Mouse (Mus musculus) embryonic facial prominence, embryonic 11.5 days (tissue): ENCODE results near the gene Raver1. TPM values are rescaled to one million over a fixed set of nuclear protein-coding genes. Genes with fewer than 3 reads are reported as not detected.

Experiments used
- ATAC-seq: fragments of 200-750 bp; cut with Nextera tagmentation; replicated peaks from 2 replicates; pipeline ENCODE4 v1.8.0; 2017; ENCODE audit warnings: low read depth; ENCODE audit not compliant: insufficient number of reproducible peaks, low FRiP score, low TSS enrichment
- DNase-seq: peaks from one replicate; pipeline ENCODE4 v3.0.0-alpha.2; 2015; ENCODE audit warnings: low spot score
- H3K27ac ChIP-seq: fragments of 300-500 bp; sonication (generic); replicated peaks from 2 replicates; pipeline ENCODE4 v1.5.1; 2014; ENCODE audit warnings: mild to moderate bottlenecking, low read depth, low read length, control low read depth
- H3K27me3 ChIP-seq: fragments of 300-500 bp; sonication (generic); 2 replicates; pipeline ENCODE4 v1.6.1; 2014; ENCODE audit warnings: mild to moderate bottlenecking, low read length, moderate library complexity, mixed read lengths; ENCODE audit not compliant: control insufficient read depth, insufficient read depth
- H3K36me3 ChIP-seq: fragments of 300-500 bp; sonication (generic); replicated peaks from 2 replicates; pipeline ENCODE4 v1.6.1; 2014; ENCODE audit warnings: low read depth, mild to moderate bottlenecking, low read length, moderate library complexity, mixed read lengths; ENCODE audit not compliant: control insufficient read depth, insufficient read depth
- H3K4me1 ChIP-seq: fragments of 300-500 bp; sonication (generic); 2 replicates; pipeline ENCODE4 v1.6.1; 2014; ENCODE audit warnings: low read length, mixed read lengths; ENCODE audit not compliant: control insufficient read depth, insufficient read depth
- H3K4me2 ChIP-seq: fragments of 300-500 bp; sonication (generic); 2 replicates; pipeline ENCODE4 v1.6.1; 2014; ENCODE audit warnings: low read depth, mild to moderate bottlenecking, control low read depth, low read length, moderate library complexity
- H3K4me3 ChIP-seq: fragments of 300-500 bp; sonication (generic); 2 replicates; pipeline ENCODE4 v1.5.1; 2014; ENCODE audit warnings: low read depth, low read length, control low read depth
- H3K9ac ChIP-seq: fragments of 300-500 bp; sonication (generic); replicated peaks from 2 replicates; pipeline ENCODE4 v1.6.1; 2014; ENCODE audit warnings: mild to moderate bottlenecking, control low read depth, low read length
- H3K9me3 ChIP-seq: fragments of 300-500 bp; sonication (generic); replicated peaks from 2 replicates; pipeline ENCODE4 v1.6.1; 2016; ENCODE audit warnings: mild to moderate bottlenecking, low read length, inconsistent platforms, mixed read lengths; ENCODE audit not compliant: control insufficient read depth
- WGBS: fragments of 180-500 bp; shearing (Covaris S2); extraction: QIAGEN DNeasy Blood & Tissue Kit; methylation state at CpG from one replicate; pipeline ENCODE4 v1.1.7; 2014; 5-methylcytosine and 5-hydroxymethylcytosine counted together
- polyA plus RNA-seq: library from polyadenylated mRNA; unstranded; fragments of >200 nt; fragmentation: Nextera tagmentation; extraction: Ambion mirVana; gene quantifications from 2 replicates; pipeline ENCODE4 v1.2.1, GENCODE M21; 2014

The Raver1 gene
- 63.1 and 70.3 TPM in 2 replicates for polyA plus RNA-seq

DNA sequence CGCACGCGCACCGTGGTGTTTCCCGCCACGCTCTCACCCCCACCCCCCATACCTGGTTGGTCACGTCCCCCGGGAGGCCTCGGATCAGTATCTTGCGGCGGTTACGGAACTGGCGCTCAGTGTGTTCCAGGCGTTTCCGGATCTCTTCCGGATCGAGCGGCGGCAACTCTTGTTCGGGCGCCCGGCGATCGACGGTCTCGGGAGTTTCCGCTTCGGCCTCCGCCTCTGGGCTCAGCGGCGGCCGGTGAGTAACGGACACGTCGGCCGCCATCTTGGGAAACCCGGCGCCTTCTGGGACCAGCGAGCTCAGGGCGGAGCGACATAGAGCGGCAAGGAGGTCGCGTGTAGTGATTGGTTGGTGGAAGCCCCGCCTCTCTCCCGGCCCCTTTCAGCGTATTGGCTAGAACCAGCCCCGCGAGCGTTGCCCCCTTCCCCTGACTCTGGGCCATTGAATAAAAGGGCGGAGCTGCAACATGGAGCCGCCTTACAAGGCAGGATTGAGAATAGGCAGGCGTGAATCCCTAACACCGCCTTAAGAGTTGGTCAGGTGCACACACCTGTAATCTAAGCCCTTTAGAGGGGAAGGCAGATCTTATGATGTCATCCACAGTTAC is at the start of gene Raver1, which contains the start of gene Gm38431:
Gene Raver1, minus strand, starts transcription at position 302 of the 614 bp plus-strand sequence.
Gene Gm38431, minus strand, starts transcription at position 291 of the 614 bp plus-strand sequence.
- no peaks in the 10 kb centered on the region for H3K9me3 ChIP-seq
- DNase-seq: peak; percentile 99
- peak; percentile 99 for ATAC-seq
- no peaks in the 10 kb centered on the region for H3K27me3 ChIP-seq
- H3K9ac ChIP-seq: peak within 1 kb of the TSS; percentile 74
- H3K27ac ChIP-seq: peak within 1 kb of the TSS; percentile 68
- H3K36me3 ChIP-seq: peaks cover 12% of the 10 kb centered on the region
- peak within 1 kb of the TSS; percentile 60 for H3K4me3 ChIP-seq
- H3K4me2 ChIP-seq: peak within 1 kb of the TSS; percentile 66
- H3K4me1 ChIP-seq: no peaks in the 10 kb centered on the region; the same call in 1 of the 2 replicates
- under 1% methylated on average over 53 of the region's 54 CpGs for WGBS

DNA sequence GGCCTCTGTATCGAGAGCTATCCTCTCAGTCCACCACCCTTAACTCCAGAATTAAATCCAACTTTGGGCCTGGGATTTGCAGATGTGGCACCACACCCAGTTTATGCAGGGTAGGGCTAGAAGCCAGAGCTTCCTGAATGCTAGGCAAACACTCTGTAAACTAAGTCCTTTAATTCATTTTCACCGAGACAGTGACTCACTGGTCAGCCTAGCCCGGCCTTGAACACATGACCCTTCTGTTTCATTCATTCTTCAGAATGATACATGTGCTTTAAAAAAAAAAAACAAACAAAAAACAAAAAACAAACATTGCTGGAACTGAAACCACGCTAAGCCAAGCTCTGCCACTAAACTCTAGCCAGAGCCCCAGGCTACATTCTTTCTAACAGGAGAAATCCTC is 46.6 kb upstream of the Raver1 start:
- Histone ChIP-seq H3K9me3 (no peaks in the 10 kb centered on the region), H3K27ac (no peak overlapping the region), H3K4me1 (no peaks in the 10 kb centered on the region), H3K27me3 (no peaks in the 10 kb centered on the region), H3K9ac (no peak overlapping the region), H3K4me3 (no peak overlapping the region), H3K4me2 (no peak overlapping the region), H3K36me3 (peaks cover 28% of the 10 kb centered on the region)
- DNase-seq (no peak), ATAC-seq (no peak)
- 83% methylated on average over 4 of the region's 4 CpGs for WGBS

DNA sequence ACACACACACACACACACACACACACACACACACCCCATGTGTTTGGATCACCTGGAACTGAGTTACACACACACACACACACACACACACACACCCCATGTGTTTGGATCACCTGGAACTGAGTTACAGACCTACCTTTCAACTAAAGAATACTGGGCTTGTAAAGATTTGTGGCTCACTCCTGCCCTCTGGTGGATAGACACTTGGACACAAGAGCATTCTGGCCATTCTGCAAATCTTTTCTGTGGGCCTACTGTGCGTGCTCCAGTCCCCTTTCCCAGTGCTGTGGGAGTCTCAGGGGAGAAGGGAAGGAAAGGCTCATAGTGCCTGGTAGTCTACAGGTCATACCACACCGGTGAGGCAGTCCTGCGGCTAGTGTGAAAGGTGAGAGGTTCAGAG is 45.4 kb upstream of the Raver1 start:
- 44% methylated on average over 3 of the region's 3 CpGs for WGBS
- Histone ChIP-seq H3K4me2 (no peak overlapping the region), H3K27ac (no peak overlapping the region), H3K4me3 (no peak overlapping the region), H3K4me1 (no peaks in the 10 kb centered on the region), H3K36me3 (peaks cover 19% of the 10 kb centered on the region), H3K27me3 (no peaks in the 10 kb centered on the region), H3K9ac (no peak overlapping the region), H3K9me3 (no peaks in the 10 kb centered on the region)
- ATAC-seq (no peak), DNase-seq (peak; percentile 79)

DNA sequence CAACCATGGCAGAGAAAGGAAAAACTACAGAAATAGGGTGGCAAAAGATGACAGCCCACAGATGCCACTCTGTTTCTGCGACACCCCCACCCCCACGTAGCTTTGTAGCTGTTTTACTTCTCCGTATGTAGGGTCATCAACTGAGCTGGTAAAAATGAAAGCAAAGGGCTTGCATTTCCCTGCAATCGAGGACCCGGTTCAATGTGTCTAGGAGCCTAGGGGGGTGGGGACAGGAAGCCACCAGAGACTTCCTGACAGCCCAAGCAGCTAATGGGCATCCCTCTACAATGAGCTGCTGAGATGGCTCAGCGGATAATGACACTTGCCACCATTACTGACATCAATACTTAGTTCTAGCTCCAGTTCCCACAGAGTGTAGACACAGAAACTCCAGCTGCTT is 44.6 kb upstream of the Raver1 start:
- Histone ChIP-seq H3K4me2 (no peak overlapping the region), H3K9me3 (no peaks in the 10 kb centered on the region), H3K36me3 (peaks cover 16% of the 10 kb centered on the region), H3K27me3 (no peaks in the 10 kb centered on the region), H3K27ac (no peak overlapping the region), H3K4me3 (no peak overlapping the region), H3K9ac (no peak overlapping the region), H3K4me1 (no peaks in the 10 kb centered on the region)
- no peak for DNase-seq
- no peak for ATAC-seq
- 83% methylated on average over 6 of the region's 6 CpGs for WGBS

DNA sequence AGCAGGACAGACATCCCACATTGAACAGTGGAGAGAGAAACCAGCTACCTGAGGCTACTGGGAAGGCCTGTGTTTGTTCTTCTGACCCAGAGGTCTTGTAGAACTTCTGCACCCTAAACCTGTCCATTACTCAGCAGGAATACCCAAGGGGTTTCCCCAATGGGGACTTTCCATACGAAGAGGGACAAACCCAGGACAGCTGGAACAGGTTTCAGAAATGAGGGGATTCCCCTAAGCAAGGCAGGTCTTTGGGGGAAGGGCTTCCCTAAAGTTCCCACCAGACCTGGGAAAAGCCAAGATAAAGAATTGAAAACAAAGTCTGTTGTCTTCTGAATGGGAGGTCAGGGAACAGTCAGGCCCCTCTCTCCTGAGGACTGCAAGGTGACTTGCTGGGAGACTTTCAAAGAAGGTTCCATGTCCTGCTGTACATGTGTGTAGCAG is 44.2 kb upstream of the Raver1 start:
- Histone ChIP-seq H3K36me3 (peaks cover 16% of the 10 kb centered on the region), H3K4me2 (no peak overlapping the region)
- WGBS: 55% methylated on average over 1 of the region's 1 CpGs

DNA sequence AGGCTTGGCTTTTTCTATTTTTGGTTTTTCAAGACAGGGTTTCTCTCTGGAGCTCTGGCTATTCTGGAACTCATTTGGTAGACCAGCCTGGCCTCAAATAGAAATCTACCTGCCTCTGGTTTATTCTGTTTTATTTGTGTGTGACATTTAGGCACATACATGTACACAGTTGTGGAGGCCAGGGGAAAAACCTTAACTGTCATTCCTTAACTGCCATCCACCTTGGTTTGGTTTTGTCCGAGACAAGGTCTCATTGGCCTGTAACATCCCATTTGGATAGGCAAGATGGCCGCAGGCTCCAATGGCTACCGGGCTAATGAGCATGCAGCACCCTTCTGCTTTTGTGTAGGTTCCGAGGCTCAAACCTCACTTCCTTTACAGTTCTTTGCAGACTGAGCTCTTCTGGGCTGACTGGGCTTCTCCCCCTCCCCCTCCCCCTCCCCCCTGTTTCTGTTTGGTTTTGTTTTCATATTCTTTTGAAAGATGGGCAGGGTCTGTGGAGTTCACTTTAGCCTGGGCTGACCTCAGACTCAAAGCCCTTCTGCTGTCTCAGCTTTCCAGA is 43.6 kb upstream of the Raver1 start:
- H3K9ac ChIP-seq: no peak overlapping the region
- peaks cover 16% of the 10 kb centered on the region for H3K36me3 ChIP-seq
- 78% methylated on average over 4 of the region's 4 CpGs for WGBS
- H3K27me3 ChIP-seq: no peaks in the 10 kb centered on the region
- no peaks in the 10 kb centered on the region for H3K9me3 ChIP-seq
- no peak overlapping the region for H3K27ac ChIP-seq
- no peak overlapping the region for H3K4me2 ChIP-seq
- no peak for DNase-seq
- no peak for ATAC-seq
- H3K4me1 ChIP-seq: no peaks in the 10 kb centered on the region
- H3K4me3 ChIP-seq: no peak overlapping the region

More for the DNA sequence above, 44.2 kb upstream of the Raver1 start:
- Histone ChIP-seq H3K9me3 (no peaks in the 10 kb centered on the region), H3K4me3 (no peak overlapping the region), H3K4me1 (no peaks in the 10 kb centered on the region), H3K27ac (no peak overlapping the region), H3K9ac (no peak overlapping the region), H3K27me3 (no peaks in the 10 kb centered on the region)
- DNase-seq: no peak
- ATAC-seq: no peak

DNA sequence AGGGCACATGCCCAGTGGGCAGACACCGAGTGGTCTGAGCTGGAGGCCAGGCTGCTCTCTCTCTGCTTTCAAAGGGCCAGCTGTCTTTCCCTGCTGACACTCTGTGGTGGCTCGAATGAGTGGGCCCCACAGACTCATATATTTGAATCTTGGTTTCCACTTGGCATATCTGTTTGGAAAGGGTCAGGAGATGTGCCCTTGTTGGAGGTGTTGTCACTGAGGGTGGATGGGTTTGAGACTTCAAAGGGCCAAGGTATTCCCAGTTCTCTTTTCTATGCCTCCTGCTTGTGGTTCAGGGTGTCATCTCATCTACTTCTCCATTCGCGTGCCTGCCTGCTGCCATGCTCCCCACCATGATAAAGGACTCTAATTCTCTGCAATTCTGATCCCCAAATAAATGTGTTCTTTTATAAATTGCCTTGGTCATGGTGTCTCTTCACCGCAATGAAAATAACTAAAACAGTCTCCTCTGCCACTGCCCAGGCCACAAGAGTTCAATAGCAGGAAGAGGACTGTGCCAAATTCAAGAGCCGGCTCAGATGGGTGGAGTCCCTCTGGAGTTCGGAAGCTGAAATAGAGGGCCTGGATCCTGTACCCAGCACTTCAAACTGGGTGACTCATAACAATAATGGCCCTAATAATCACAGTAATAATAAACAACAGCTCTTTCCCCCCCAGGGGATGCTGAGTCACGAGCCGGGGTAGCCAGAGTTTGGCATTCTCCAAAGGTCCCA is 43.0 kb upstream of the Raver1 start:
- no peak overlapping the region for H3K9ac ChIP-seq

More for the DNA sequence above, 43.0 kb upstream of the Raver1 start:
- DNase-seq (no peak), ATAC-seq (no peak)
- WGBS: 78% methylated on average over 9 of the region's 9 CpGs
- H3K4me3 ChIP-seq: no peak overlapping the region
- H3K9me3 ChIP-seq: no peaks in the 10 kb centered on the region
- H3K27ac ChIP-seq: no peak overlapping the region
- no peak overlapping the region for H3K4me2 ChIP-seq
- H3K36me3 ChIP-seq: peaks cover 13% of the 10 kb centered on the region
- no peaks in the 10 kb centered on the region for H3K27me3 ChIP-seq
- H3K4me1 ChIP-seq: no peaks in the 10 kb centered on the region
